Comparison of ENCODE assay signal across 13 mouse cellular contexts in the genomic region with DNA sequence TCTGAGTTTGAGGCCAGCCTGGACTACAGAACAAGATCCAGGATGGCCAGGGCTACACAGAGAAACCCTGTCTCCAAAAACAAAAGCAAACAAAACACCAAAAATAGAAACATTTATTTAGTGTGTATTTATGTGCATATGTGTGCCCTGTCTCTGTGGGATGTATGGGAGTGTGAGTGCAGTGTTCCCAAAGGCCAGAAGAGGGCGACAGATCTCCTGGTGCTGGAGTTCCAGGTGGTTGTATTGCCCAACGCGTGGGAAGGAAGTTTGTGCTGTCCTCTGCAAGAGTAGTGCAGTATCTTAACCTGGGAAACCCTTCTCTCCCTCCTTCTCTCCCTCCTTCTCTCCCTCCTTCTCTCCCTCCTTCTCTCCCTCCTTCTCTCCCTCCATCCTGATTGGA. TPM values are rescaled to one million over a fixed set of nuclear protein-coding genes. Genes with fewer than 3 reads are reported as not detected.
DNase-seq lines count a peak whose midpoint lies in the region; ATAC-seq and TF ChIP-seq lines count a peak whose summit lies in the region.
"Had no signal": no experiment of that assay in that cellular context is flagged by ENCODE, and none has a peak within 500 bp of the region (broad histone marks: within the 10 kb centered on the region; RNA-seq: fewer than 3 reads in every experiment).

No protein-coding gene starts in this region.

- H3K9ac ChIP-seq in heart, postnatal 0 days (replicated peaks; ENCODE audit: low read depth, low read length) = no peak overlapping the region
- H3K9ac ChIP-seq: lung, embryonic 15.5 days; stomach, embryonic 15.5 days had no signal

- no peaks in the 10 kb centered on the region for H3K27me3 ChIP-seq in heart, postnatal 0 days (ENCODE audit: control insufficient read depth, insufficient read depth, low read length)
- no peaks in the 10 kb centered on the region for H3K27me3 ChIP-seq in testis, adult 2 months (ENCODE audit: control insufficient read depth, insufficient read depth, low read length)
- H3K27me3 ChIP-seq in embryonic facial prominence, embryonic 10.5 days (replicated peaks; ENCODE audit: low read depth, poor library complexity, severe bottlenecking) = no peaks in the 10 kb centered on the region
- H3K27me3 ChIP-seq: lung, embryonic 15.5 days; stomach, embryonic 15.5 days had no signal

- ATAC-seq in heart, postnatal 0 days (ENCODE audit: insufficient read depth, low read depth) = no peak

- no peaks in the 10 kb centered on the region for H3K36me3 ChIP-seq in heart, postnatal 0 days (replicated peaks; ENCODE audit: control insufficient read depth, insufficient read depth, low read length)
- H3K36me3 ChIP-seq in testis, adult 2 months (ENCODE audit: control insufficient read depth, insufficient read depth, low read length) = no peaks in the 10 kb centered on the region
- no peaks in the 10 kb centered on the region; the same call in none of the 2 replicates for H3K36me3 ChIP-seq in embryonic facial prominence, embryonic 10.5 days (replicated peaks)
- H3K36me3 ChIP-seq: lung, embryonic 15.5 days; stomach, embryonic 15.5 days had no signal

- no peaks in the 10 kb centered on the region for H3K9me3 ChIP-seq in heart, postnatal 0 days (replicated peaks; ENCODE audit: control insufficient read depth, low read length)
- H3K9me3 ChIP-seq in embryonic facial prominence, embryonic 10.5 days = no peaks in the 10 kb centered on the region
- H3K9me3 ChIP-seq: lung, embryonic 15.5 days; stomach, embryonic 15.5 days had no signal

- TF ChIP-seq CTCF in heart, postnatal 0 days (IDR thresholded peaks at IDR 0.05; ENCODE audit: low read depth) = peak; percentile 20
- peak; percentile 62; the same call in 1 of the 2 replicates for TF ChIP-seq CTCF in testis, adult 2 months (IDR thresholded peaks at IDR 0.05; ENCODE audit: control insufficient read depth, insufficient read depth, insufficient replicate concordance, low read depth, low read length)

- intact Hi-C loops in heart, postnatal 36 days (cut with DNase I) = no loop called here

- H3K4me1 ChIP-seq in heart, postnatal 0 days (ENCODE audit: control insufficient read depth, insufficient read depth) = peaks cover 7% of the 10 kb centered on the region; the same call in 1 of the 2 replicates
- H3K4me1 ChIP-seq in testis, adult 2 months (ENCODE audit: control insufficient read depth, insufficient read depth, low read length) = no peaks in the 10 kb centered on the region
- H3K4me1 ChIP-seq in embryonic facial prominence, embryonic 10.5 days = no peaks in the 10 kb centered on the region
- H3K4me1 ChIP-seq: stomach, embryonic 15.5 days had no signal

- DNase-seq in heart, postnatal 0 days (ENCODE audit: low spot score) = no peak
- no peak for DNase-seq in heart, postnatal 36 days
- no peak for DNase-seq in testis, postnatal 14 days (ENCODE audit: low spot score)
- DNase-seq in embryonic facial prominence, embryonic 10.5 days (ENCODE audit: low spot score) = peak; percentile 25
- no peak for DNase-seq in Muller cell, postnatal 12 days (ENCODE audit: inconsistent ontology term)
- DNase-seq in frontal cortex, postnatal 14 days (ENCODE audit: low spot score in 2 of 2) = no peak
- no peak for DNase-seq in adrenal gland, postnatal 4 days (ENCODE audit: low spot score in 2 of 2)
- DNase-seq: gastrocnemius, postnatal 36 days had no signal

- no peak for TF ChIP-seq EP300 in heart, postnatal 0 days (IDR thresholded peaks at IDR 0.05; ENCODE audit: low read depth)

- no peak overlapping the region for H3K4me2 ChIP-seq in heart, postnatal 0 days (ENCODE audit: low read depth, low read length)
- H3K4me2 ChIP-seq: lung, embryonic 15.5 days; stomach, embryonic 15.5 days had no signal

- no peak overlapping the region for H3K27ac ChIP-seq in heart, postnatal 0 days (ENCODE audit: low read depth)
- no peak overlapping the region for H3K27ac ChIP-seq in testis, adult 2 months (ENCODE audit: control insufficient read depth, insufficient read depth, low read depth, low read length)
- no peak overlapping the region for H3K27ac ChIP-seq in embryonic facial prominence, embryonic 10.5 days (replicated peaks)
- H3K27ac ChIP-seq: lung, embryonic 15.5 days; stomach, embryonic 15.5 days had no signal

- no peak overlapping the region for H3K4me3 ChIP-seq in heart, postnatal 0 days (ENCODE audit: low read depth, low read length)
- H3K4me3 ChIP-seq in testis, adult 2 months (ENCODE audit: control insufficient read depth, low read depth, low read length) = no peak overlapping the region
- H3K4me3 ChIP-seq in embryonic facial prominence, embryonic 10.5 days = no peak overlapping the region
- H3K4me3 ChIP-seq: lung, embryonic 15.5 days; myocyte; stomach, embryonic 15.5 days had no signal

- WGBS in heart, postnatal 0 days = 39% methylated on average over 3 of the region's 3 CpGs
- 46% methylated on average over 3 of the region's 3 CpGs for WGBS in embryonic facial prominence, embryonic 10.5 days

- TF ChIP-seq POLR2A in testis, adult 2 months (IDR thresholded peaks at IDR 0.05; ENCODE audit: control insufficient read depth, low read depth, low read length) = no peak

RNA-seq across cellular contexts. Expression of a gene that starts 17.6 kb away (rescaled TPM):
- total RNA-seq in heart, postnatal 0 days (2014; rRNA removed; ENCODE audit: low replicate concordance) = 2.2 TPM in 1 of 2 replicates, not detected in the other
- 1.5 and 1.9 TPM in 2 replicates for polyA plus RNA-seq in heart, postnatal 0 days (2015; fragmentation: Nextera tagmentation; extraction: Ambion mirVana)
- not detected for total RNA-seq in heart, postnatal 36 days (2021)
- polyA plus RNA-seq in testis, adult 2 months (2012; rRNA removed) = 187 and 222 TPM in 2 replicates
- 17.1 and 18.0 TPM in 2 replicates for polyA plus RNA-seq in embryonic facial prominence, embryonic 10.5 days (2016; fragmentation: Nextera tagmentation; extraction: Ambion mirVana)
- total RNA-seq in adrenal gland, postnatal 4 days (2021) = 1 to 10 TPM; 3.6 to 4.8 TPM
- total RNA-seq: gastrocnemius, postnatal 36 days had no signal

RNA-seq across cellular contexts. Expression of a gene that starts 27.7 kb away (rescaled TPM):
- total RNA-seq in heart, postnatal 0 days (2014; rRNA removed; ENCODE audit: low replicate concordance) = 0.50 and 1.6 TPM in 2 replicates
- 0.03 and 0.10 TPM in 2 replicates for polyA plus RNA-seq in heart, postnatal 0 days (2015; fragmentation: Nextera tagmentation; extraction: Ambion mirVana)
- under 1 TPM; 0.16 to 0.42 TPM for total RNA-seq in heart, postnatal 36 days (2021)
- 7.9 and 10.1 TPM in 2 replicates for polyA plus RNA-seq in testis, adult 2 months (2012; rRNA removed)
- polyA plus RNA-seq in embryonic facial prominence, embryonic 10.5 days (2016; fragmentation: Nextera tagmentation; extraction: Ambion mirVana) = 1.0 and 1.1 TPM in 2 replicates
- 1 to 10 TPM; 2.8 to 3.8 TPM for total RNA-seq in adrenal gland, postnatal 4 days (2021)
- total RNA-seq: gastrocnemius, postnatal 36 days had no signal

RNA-seq across cellular contexts. Expression of a gene that starts 37.6 kb away (rescaled TPM):
- 0.23 and 0.43 TPM in 2 replicates for total RNA-seq in heart, postnatal 0 days (2014; rRNA removed; ENCODE audit: low replicate concordance)
- 0.36 and 0.49 TPM in 2 replicates for polyA plus RNA-seq in heart, postnatal 0 days (2015; fragmentation: Nextera tagmentation; extraction: Ambion mirVana)
- 1 to 10 TPM; 1.7 to 2.4 TPM for total RNA-seq in heart, postnatal 36 days (2021)
- 0.36 and 0.51 TPM in 2 replicates for polyA plus RNA-seq in testis, adult 2 months (2012; rRNA removed)
- polyA plus RNA-seq in embryonic facial prominence, embryonic 10.5 days (2016; fragmentation: Nextera tagmentation; extraction: Ambion mirVana) = 0.39 and 0.54 TPM in 2 replicates
- total RNA-seq in adrenal gland, postnatal 4 days (2021) = 1 to 10 TPM in 1 of 2 experiments, under 1 TPM in 1; 0.50 to 1.4 TPM
- polyA plus RNA-seq: erythroblast, embryonic 14.5 days had no signal

RNA-seq across cellular contexts. Expression of a gene that starts 41.4 kb away (rescaled TPM):
- 14.3 and 21.6 TPM in 2 replicates for total RNA-seq in heart, postnatal 0 days (2014; rRNA removed; ENCODE audit: low replicate concordance)
- polyA plus RNA-seq in heart, postnatal 0 days (2015; fragmentation: Nextera tagmentation; extraction: Ambion mirVana) = 3.2 and 3.9 TPM in 2 replicates
- total RNA-seq in heart, postnatal 36 days (2021) = 1 to 10 TPM; 5.4 to 5.6 TPM
- 4.4 and 4.5 TPM in 2 replicates for polyA plus RNA-seq in testis, adult 2 months (2012; rRNA removed)
- polyA plus RNA-seq in embryonic facial prominence, embryonic 10.5 days (2016; fragmentation: Nextera tagmentation; extraction: Ambion mirVana) = 9.6 and 10.6 TPM in 2 replicates
- total RNA-seq in adrenal gland, postnatal 4 days (2021) = 10 to 100 TPM; 21.1 to 24.6 TPM

RNA-seq across cellular contexts. Expression of a gene that starts 52.1 kb away (rescaled TPM):
- 0.11 TPM in 1 of 2 replicates, not detected in the other for total RNA-seq in heart, postnatal 0 days (2014; rRNA removed; ENCODE audit: low replicate concordance)
- 1.1 and 1.2 TPM in 2 replicates for polyA plus RNA-seq in heart, postnatal 0 days (2015; fragmentation: Nextera tagmentation; extraction: Ambion mirVana)
- not detected for total RNA-seq in heart, postnatal 36 days (2021)
- polyA plus RNA-seq in testis, adult 2 months (2012; rRNA removed) = 844 and 936 TPM in 2 replicates
- 4.4 and 4.8 TPM in 2 replicates for polyA plus RNA-seq in embryonic facial prominence, embryonic 10.5 days (2016; fragmentation: Nextera tagmentation; extraction: Ambion mirVana)
- total RNA-seq in adrenal gland, postnatal 4 days (2021) = under 1 TPM; 0.73 to 0.76 TPM
- total RNA-seq: gastrocnemius, postnatal 36 days had no signal
